In genomic region chr15:28065572-28065971, GRCm38 (mm10) we compare ENCODE assay signal across 25 mouse cellular contexts. TPM values are rescaled to one million over a fixed set of nuclear protein-coding genes. Genes with fewer than 3 reads are reported as not detected.
DNase-seq lines count a peak whose midpoint lies in the region; ATAC-seq and TF ChIP-seq lines count a peak whose summit lies in the region.
"Had no signal": no experiment of that assay in that cellular context is flagged by ENCODE, and none has a peak within 500 bp of the region (broad histone marks: within the 10 kb centered on the region; RNA-seq: fewer than 3 reads in every experiment).

No protein-coding gene starts in this region.

- no peak for DNase-seq in lung, embryonic 14.5 days
- DNase-seq in lung, postnatal 25 days (ENCODE audit: low spot score): no peak
- peak; percentile 1 to 11 for DNase-seq in B cell, adult 2 months
- DNase-seq in urinary bladder, adult 18-20 months (ENCODE audit: low spot score in 2 of 2): no peak
- no peak for DNase-seq in layer of hippocampus, postnatal 36 days
- DNase-seq in gastrocnemius, postnatal 4 days (ENCODE audit: low spot score in 2 of 2): no peak
- DNase-seq: adrenal gland, adult 8-10 months; adrenal gland, postnatal 14 days; adrenal gland, postnatal 36 days; cerebellum, adult 11-12 months; cerebellum, adult 8-10 months; cerebellum, adult 9-11 months; cerebellum, postnatal 14 days; cerebellum, postnatal 36 days had no signal

- peak; percentile 2; the same call in 1 of the 2 replicates for TF ChIP-seq CTCF in lung, embryonic 14.5 days (IDR thresholded peaks at IDR 0.05; ENCODE audit: low read depth)

- H3K9me3 ChIP-seq in lung, embryonic 14.5 days (ENCODE audit: low read depth, low read length): no peaks in the 10 kb centered on the region
- H3K9me3 ChIP-seq: embryonic facial prominence, embryonic 10.5 days; embryonic facial prominence, embryonic 12.5 days; forebrain, embryonic 13.5 days; forebrain, embryonic 15.5 days had no signal

- H3K4me3 ChIP-seq in lung, embryonic 14.5 days (ENCODE audit: low read depth, low read length): no peak overlapping the region
- H3K4me3 ChIP-seq: embryonic facial prominence, embryonic 10.5 days; embryonic facial prominence, embryonic 12.5 days; forebrain, embryonic 13.5 days; forebrain, embryonic 15.5 days had no signal

- ATAC-seq in lung, embryonic 14.5 days (ENCODE audit: insufficient read depth): no peak
- peak; percentile 63; the same call in 1 of the 2 replicates for ATAC-seq in common myeloid progenitor, adult 5-6 weeks (replicated peaks; ENCODE audit: low read depth, poor library complexity, severe bottlenecking)
- ATAC-seq in megakaryocyte progenitor cell, adult 5-6 weeks (replicated peaks; ENCODE audit: poor library complexity): peak; percentile 55
- ATAC-seq: activated CD4-positive, CD25-positive, alpha-beta regulatory T cell, adult 4 months; CD4-positive, CD25-positive, alpha-beta regulatory T cell, adult 4 months; forebrain, embryonic 13.5 days; forebrain, embryonic 15.5 days; Patski had no signal

- H3K36me3 ChIP-seq in lung, embryonic 14.5 days (ENCODE audit: insufficient read depth): no peaks in the 10 kb centered on the region
- H3K36me3 ChIP-seq: embryonic facial prominence, embryonic 10.5 days; embryonic facial prominence, embryonic 12.5 days; forebrain, embryonic 15.5 days; G1E had no signal

- H3K4me1 ChIP-seq in lung, embryonic 14.5 days (ENCODE audit: insufficient read depth): no peaks in the 10 kb centered on the region
- H3K4me1 ChIP-seq: embryonic facial prominence, embryonic 12.5 days; forebrain, embryonic 13.5 days; forebrain, embryonic 15.5 days had no signal

- no peak overlapping the region for H3K4me2 ChIP-seq in lung, embryonic 14.5 days
- H3K4me2 ChIP-seq: embryonic facial prominence, embryonic 12.5 days; forebrain, embryonic 13.5 days; forebrain, embryonic 15.5 days had no signal

- no peaks in the 10 kb centered on the region for H3K27me3 ChIP-seq in lung, embryonic 14.5 days (ENCODE audit: insufficient read depth, low read length)
- H3K27me3 ChIP-seq: CH12.LX; embryonic facial prominence, embryonic 12.5 days; forebrain, embryonic 13.5 days; forebrain, embryonic 15.5 days; Patski had no signal

- 46% methylated on average over 5 of the region's 5 CpGs for WGBS in lung, embryonic 14.5 days

- no peak overlapping the region for H3K9ac ChIP-seq in lung, embryonic 14.5 days
- H3K9ac ChIP-seq: embryonic facial prominence, embryonic 12.5 days; forebrain, embryonic 13.5 days; forebrain, embryonic 15.5 days had no signal

- H3K27ac ChIP-seq in lung, embryonic 14.5 days (ENCODE audit: low read depth): no peak overlapping the region
- H3K27ac ChIP-seq: embryonic facial prominence, embryonic 10.5 days; embryonic facial prominence, embryonic 12.5 days; forebrain, embryonic 13.5 days; forebrain, embryonic 15.5 days had no signal

RNA-seq across cellular contexts. Expression of gene Trio, which starts 39.9 kb away (rescaled TPM):
- 28.9 and 32.0 TPM in 2 replicates for polyA plus RNA-seq in lung, embryonic 14.5 days (2014; fragmentation: Nextera tagmentation; extraction: Ambion mirVana)
- total RNA-seq in common myeloid progenitor, adult 5-6 weeks (2017): 16.9 and 21.7 TPM in 2 replicates
- 18.1 and 19.4 TPM in 2 replicates for total RNA-seq in megakaryocyte progenitor cell, adult 5-6 weeks (2015)
- total RNA-seq in megakaryocyte progenitor cell, adult 5-6 weeks (2017): 17.7 and 20.2 TPM in 2 replicates
- total RNA-seq in layer of hippocampus, postnatal 36 days (2021): 100 to 1,000 TPM; 266 to 349 TPM
- total RNA-seq in gastrocnemius, postnatal 4 days (2021): 100 to 1,000 TPM; 159 to 162 TPM
- polyA plus RNA-seq: G1E had no signal

Comparison
In these comparisons a context has a peak if more than half of its experiments do, and no peak if none do; other contexts are left out.
1. DNase-seq: peak in B cell, adult 2 months (2 of 2); none in lung, embryonic 14.5 days (single experiment), lung, postnatal 25 days (single experiment), urinary bladder, adult 18-20 months (0 of 2), layer of hippocampus, postnatal 36 days (0 of 2) and gastrocnemius, postnatal 4 days (0 of 2).